Mouse (Mus musculus) limb, embryonic 10.5 days (tissue): ENCODE results near the gene Spata2l. TPM values are rescaled to one million over a fixed set of nuclear protein-coding genes. Genes with fewer than 3 reads are reported as not detected.

Experiments used
- DNase-seq: peaks from one replicate; pipeline ENCODE4 v3.0.0-alpha.2; 2017; ENCODE audit warnings: low spot score
- H3K27ac ChIP-seq: fragments of 300-500 bp; sonication (generic); 2 replicates; pipeline ENCODE4 v1.5.1; 2016; ENCODE audit warnings: mild to moderate bottlenecking
- H3K27me3 ChIP-seq: fragments of 300-500 bp; sonication (generic); 2 replicates; pipeline ENCODE4 v1.6.1; 2016; ENCODE audit warnings: low read depth, mild to moderate bottlenecking; ENCODE audit not compliant: poor library complexity, severe bottlenecking
- H3K36me3 ChIP-seq: fragments of 300-500 bp; sonication (generic); 2 replicates; pipeline ENCODE4 v1.6.1; 2016; ENCODE audit warnings: mild to moderate bottlenecking, moderate library complexity
- H3K4me1 ChIP-seq: fragments of 300-500 bp; sonication (generic); 2 replicates; pipeline ENCODE4 v1.6.1; 2016
- H3K4me3 ChIP-seq: fragments of 300-500 bp; sonication (generic); 2 replicates; pipeline ENCODE4 v1.5.1; 2016; ENCODE audit warnings: mild to moderate bottlenecking, moderate library complexity
- H3K9me3 ChIP-seq: fragments of 300-500 bp; sonication (generic); replicated peaks from 2 replicates; pipeline ENCODE4 v1.6.1; 2016; ENCODE audit warnings: mild to moderate bottlenecking
- WGBS: fragments of 180-500 bp; shearing (Covaris S2); methylation state at CpG from one replicate; pipeline ENCODE4 v1.1.7; 2016; 5-methylcytosine and 5-hydroxymethylcytosine counted together
- polyA plus RNA-seq: library from polyadenylated mRNA; unstranded; fragments of >200 nt; fragmentation: Nextera tagmentation; extraction: Ambion mirVana; gene quantifications from 2 replicates; pipeline ENCODE4 v1.2.1, GENCODE M21; 2016

Gene Spata2l
- polyA plus RNA-seq, 1 experiment from 2014 or later, result 1.6 TPM

DNA sequence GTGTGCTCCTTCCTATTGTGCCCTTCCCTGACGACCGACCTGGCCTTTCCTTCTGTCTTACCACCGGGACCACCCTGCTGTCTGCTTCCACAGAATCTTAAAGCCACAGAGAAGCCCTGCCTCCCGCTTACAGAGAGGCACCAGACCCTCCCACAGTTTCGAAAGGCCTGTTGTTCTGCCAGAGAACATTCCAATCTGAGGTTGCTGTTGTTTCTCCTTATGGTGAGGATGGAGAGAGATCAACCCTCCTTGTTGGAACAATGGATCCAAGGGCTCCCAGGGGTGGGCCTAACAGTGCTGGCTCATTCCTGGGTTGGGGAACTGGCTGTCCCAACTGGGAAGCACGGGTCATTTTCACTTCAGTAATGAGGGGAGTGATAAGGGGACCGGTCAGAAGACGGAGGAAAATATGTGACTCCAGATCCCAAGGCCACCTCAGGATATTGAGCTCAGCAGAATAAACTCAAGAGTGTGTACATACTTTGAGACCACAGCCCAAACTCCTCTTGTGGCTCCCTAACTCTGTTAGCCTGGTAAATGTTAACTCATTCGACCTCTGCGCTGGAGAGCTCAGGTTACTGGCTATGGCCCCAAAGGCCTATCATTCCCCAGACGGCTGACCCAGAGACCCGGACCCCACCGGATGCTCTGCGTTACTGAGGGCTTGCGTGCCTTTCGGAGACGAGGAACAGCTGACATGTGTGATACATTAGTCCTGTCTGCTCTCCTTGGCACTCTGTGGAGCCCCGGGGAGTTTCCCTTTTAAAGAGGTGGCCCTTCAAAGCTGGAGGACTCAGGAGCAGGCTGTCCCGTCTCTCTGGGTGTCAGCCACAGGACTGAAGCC is 50.2 kb downstream of the Spata2l start, which contains the start of gene Dpep1:
Gene Dpep1 (plus strand): TSS at position 677 of the 844 bp plus-strand sequence.
- Histone ChIP-seq H3K27ac (peak within 1 kb of the TSS; percentile 87), H3K27me3 (no peaks in the 10 kb centered on the region), H3K4me1 (peaks cover 57% of the 10 kb centered on the region), H3K4me3 (peak within 1 kb of the TSS; percentile 17), H3K36me3 (no peaks in the 10 kb centered on the region), H3K9me3 (no peaks in the 10 kb centered on the region)
- peak; percentile 73 for DNase-seq
- 18% methylated on average over 19 of the region's 19 CpGs for WGBS

DNA sequence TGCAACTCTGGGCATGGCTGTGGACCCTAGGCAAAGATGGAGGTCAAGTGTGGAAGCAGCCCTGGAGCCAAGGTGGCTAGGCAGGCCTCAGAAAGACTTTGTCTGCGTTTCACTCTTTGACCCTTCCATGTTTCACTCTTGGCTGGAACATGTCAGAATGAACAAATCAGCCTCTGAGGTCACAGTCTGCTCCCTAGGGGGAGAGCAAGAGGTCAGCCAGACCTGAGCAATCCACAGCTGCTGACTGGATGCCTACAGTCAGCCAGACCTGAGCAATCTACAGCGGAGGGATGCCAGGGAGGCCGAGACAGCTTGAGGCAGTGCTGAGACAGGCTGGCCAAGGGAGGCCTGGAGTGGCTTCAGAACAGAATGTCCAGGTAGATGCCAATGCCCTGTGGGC is 54.6 kb downstream of the Spata2l start:
- peak; percentile 56 for DNase-seq
- H3K27ac ChIP-seq, result peak overlapping the region; percentile 53

More for the DNA sequence above, 54.6 kb downstream of the Spata2l start:
- peaks cover 5% of the 10 kb centered on the region; the same call in 1 of the 2 replicates for H3K36me3 ChIP-seq
- H3K4me3 ChIP-seq, result no peak overlapping the region
- WGBS, result 61% methylated on average over 3 of the region's 3 CpGs
- H3K27me3 ChIP-seq, result no peaks in the 10 kb centered on the region
- peaks cover 13% of the 10 kb centered on the region for H3K9me3 ChIP-seq
- H3K4me1 ChIP-seq, result peaks cover 27% of the 10 kb centered on the region

Other genes starting within 250 kb of the Spata2l start
- 54.8 and 63.9 TPM in 2 replicates for gene Ankrd11, start 194.0 kb downstream of the Spata2l start, polyA plus RNA-seq
- gene Spg7, start 173.3 kb downstream of the Spata2l start, polyA plus RNA-seq, result 57.8 and 60.5 TPM in 2 replicates
- 1,397 and 1,583 TPM in 2 replicates for gene Rpl13, start 133.9 kb downstream of the Spata2l start, polyA plus RNA-seq
- 1.2 TPM in 2 replicates for gene Cpne7, start 118.9 kb downstream of the Spata2l start, polyA plus RNA-seq
- gene Sult5a1, start 77.9 kb downstream of the Spata2l start, polyA plus RNA-seq, result 4.6 and 5.2 TPM in 2 replicates
- gene Dpep1, start 50.0 kb downstream of the Spata2l start, polyA plus RNA-seq, result 7.8 and 8.4 TPM in 2 replicates
- gene Chmp1a, start 23.5 kb downstream of the Spata2l start, polyA plus RNA-seq, result 127 and 130 TPM in 2 replicates
- 3.1 and 6.2 TPM in 2 replicates for gene Spata33, start 23.4 kb downstream of the Spata2l start, polyA plus RNA-seq
- gene Cdk10, start 11.4 kb downstream of the Spata2l start, polyA plus RNA-seq, result 33.6 and 34.7 TPM in 2 replicates
- gene Zfp276, start 18.0 kb upstream of the Spata2l start, polyA plus RNA-seq, result 23.9 and 27.9 TPM in 2 replicates
- gene Vps9d1, start 18.1 kb upstream of the Spata2l start, polyA plus RNA-seq, result 19.0 and 26.7 TPM in 2 replicates
- 42.7 and 46.3 TPM in 2 replicates for gene Fanca, start 82.3 kb upstream of the Spata2l start, polyA plus RNA-seq
- gene Spire2, start 96.5 kb upstream of the Spata2l start, polyA plus RNA-seq, result 2.0 TPM in 2 replicates
- gene Tcf25, start 137.5 kb upstream of the Spata2l start, polyA plus RNA-seq, result 116 and 138 TPM in 2 replicates
- gene Mc1r, start 170.9 kb upstream of the Spata2l start, polyA plus RNA-seq, result not detected in 2 replicates
- 6.9 and 7.9 TPM in 2 replicates for gene Tubb3, start 175.2 kb upstream of the Spata2l start, polyA plus RNA-seq
- gene Def8, start 187.3 kb upstream of the Spata2l start, polyA plus RNA-seq, result 43.6 and 44.1 TPM in 2 replicates
- 57.2 and 65.0 TPM in 2 replicates for gene Afg3l1, start 241.7 kb upstream of the Spata2l start, polyA plus RNA-seq